Mouse (Mus musculus) erythroblast, embryonic 14.5 days (primary cell): Measurements from ENCODE around the gene Shmt2. TPM values are rescaled to one million over a fixed set of nuclear protein-coding genes. Genes with fewer than 3 reads are reported as not detected.

Source experiments
- H3K27me3 ChIP-seq: 2 replicates; pipeline ENCODE4 v1.6.1; 2012; ENCODE audit warnings: inconsistent platforms; ENCODE audit not compliant: control insufficient read depth
- H3K36me3 ChIP-seq: 2 replicates; pipeline ENCODE4 v1.6.1; 2012; ENCODE audit warnings: mild to moderate bottlenecking, inconsistent platforms; ENCODE audit not compliant: control insufficient read depth
- H3K4me1 ChIP-seq: 2 replicates; pipeline ENCODE4 v1.6.1; 2012; ENCODE audit warnings: inconsistent platforms; ENCODE audit not compliant: control insufficient read depth
- H3K4me3 ChIP-seq: replicated peaks from 2 replicates; pipeline ENCODE3; 2012; ENCODE audit warnings: moderate library complexity, mild to moderate bottlenecking, inconsistent platforms
- H3K9me3 ChIP-seq: 2 replicates; pipeline ENCODE4 v1.6.1; 2012; ENCODE audit warnings: low read length, inconsistent platforms, mixed read lengths; ENCODE audit not compliant: control insufficient read depth
- GATA1 ChIP-seq: IDR thresholded peaks from 2 replicates; pipeline ENCODE4 v1.6.1; 2012; ENCODE audit warnings: low read length, inconsistent platforms, mixed read lengths
- TAL1 ChIP-seq: IDR thresholded peaks from 3 replicates; pipeline ENCODE4 v1.6.1; 2012; ENCODE audit warnings: low read length, inconsistent platforms, mixed read lengths
- polyA plus RNA-seq: library from polyadenylated mRNA; stranded (reverse); fragments of >175 nt; gene quantifications from 2 replicates; pipeline ENCODE4 v1.2.3, GENCODE M21; 2012

The Shmt2 gene
- polyA plus RNA-seq, 1 experiment, result 27.8 TPM

DNA sequence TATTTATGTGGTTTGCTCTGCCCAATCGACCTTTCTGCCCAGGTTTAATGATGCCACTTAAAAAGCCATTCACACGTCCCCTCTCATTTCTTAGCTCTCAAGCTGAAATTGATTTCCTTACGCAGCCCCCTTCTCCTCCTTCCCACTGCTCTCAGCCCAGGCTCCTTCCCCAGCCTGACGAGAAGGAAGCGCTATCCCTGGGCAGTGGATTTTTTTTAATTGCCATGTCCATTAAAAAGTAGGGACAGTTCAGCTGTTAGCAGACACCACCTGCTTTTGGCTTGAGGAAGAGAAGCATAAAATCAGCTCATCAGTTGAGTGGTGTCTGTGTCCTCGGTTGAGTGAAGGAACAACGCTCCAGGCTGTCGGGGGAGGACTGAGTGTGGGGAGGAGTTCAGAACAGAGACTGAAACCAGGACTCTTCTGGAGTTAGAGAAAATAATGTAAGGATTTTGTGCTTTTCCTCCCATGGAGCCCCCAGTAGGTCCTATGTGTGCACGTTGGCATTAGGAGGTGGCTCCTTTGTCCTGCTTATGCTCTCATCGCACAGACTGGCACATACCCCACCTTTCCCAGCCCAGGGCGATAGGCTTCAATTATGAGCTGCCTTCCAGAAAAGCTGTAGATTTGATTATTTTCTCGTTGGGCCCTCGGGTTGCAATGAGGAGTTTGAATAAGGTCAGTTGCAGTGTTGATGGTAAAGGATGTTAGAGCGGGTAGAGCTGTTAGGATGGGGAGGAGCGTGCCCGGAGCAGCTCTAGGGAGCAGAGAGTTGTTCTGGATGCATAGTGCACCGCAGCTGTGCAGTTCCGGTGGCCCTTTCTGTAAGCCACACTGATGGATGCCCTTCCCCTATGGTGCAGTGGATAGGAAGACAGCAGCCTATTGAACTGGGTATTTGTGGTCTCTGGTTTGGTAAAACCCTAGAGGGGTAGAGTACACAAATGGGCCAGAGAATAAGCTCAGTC, 31.8 kb downstream of the Shmt2 start:
- Histone ChIP-seq H3K36me3 (peaks cover 76% of the 10 kb centered on the region), H3K4me3 (no peak overlapping the region), H3K9me3 (peaks cover 7% of the 10 kb centered on the region), H3K27me3 (no peaks in the 10 kb centered on the region), H3K4me1 (no peaks in the 10 kb centered on the region)
- TF ChIP-seq GATA1 (no peak), TAL1 (no peak)

- peaks cover 80% of the 10 kb centered on the region for H3K36me3 ChIP-seq
- H3K4me3 ChIP-seq, result no peak overlapping the region
- TF ChIP-seq TAL1 (no peak), GATA1 (no peak)
- no peaks in the 10 kb centered on the region for H3K27me3 ChIP-seq
- no peaks in the 10 kb centered on the region for H3K4me1 ChIP-seq
- peaks cover 7% of the 10 kb centered on the region for H3K9me3 ChIP-seq
Observed at GRCm38 (mm10) chr10:127488856-127489255, 33.4 kb downstream of the Shmt2 start.

DNA sequence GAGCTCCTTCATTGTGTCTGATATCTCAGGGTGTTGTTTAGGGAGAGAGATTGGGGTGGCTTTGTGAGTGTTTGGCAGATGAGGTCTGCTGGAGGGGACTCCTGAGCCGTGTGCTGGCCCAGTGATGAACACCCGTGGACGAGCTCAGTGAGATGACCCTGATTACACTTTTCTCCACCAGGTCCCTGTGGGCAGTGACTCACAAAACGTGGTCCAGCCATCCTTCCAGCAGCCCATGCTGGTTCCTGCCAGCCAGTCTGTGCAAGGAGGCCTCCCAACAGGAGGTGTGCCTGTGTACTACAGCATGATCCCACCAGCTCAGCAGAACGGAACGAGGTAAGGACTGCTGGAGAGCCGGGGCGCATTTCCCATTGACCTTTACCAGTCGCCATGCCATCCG, 37.0 kb downstream of the Shmt2 start:
- H3K9me3 ChIP-seq, result no peaks in the 10 kb centered on the region
- H3K36me3 ChIP-seq, result peaks cover 63% of the 10 kb centered on the region
- no peaks in the 10 kb centered on the region for H3K4me1 ChIP-seq
- TF ChIP-seq TAL1 (no peak; the same call in 2 of the 3 replicates), GATA1 (no peak)
- no peak overlapping the region for H3K4me3 ChIP-seq
- H3K27me3 ChIP-seq, result no peaks in the 10 kb centered on the region

DNA sequence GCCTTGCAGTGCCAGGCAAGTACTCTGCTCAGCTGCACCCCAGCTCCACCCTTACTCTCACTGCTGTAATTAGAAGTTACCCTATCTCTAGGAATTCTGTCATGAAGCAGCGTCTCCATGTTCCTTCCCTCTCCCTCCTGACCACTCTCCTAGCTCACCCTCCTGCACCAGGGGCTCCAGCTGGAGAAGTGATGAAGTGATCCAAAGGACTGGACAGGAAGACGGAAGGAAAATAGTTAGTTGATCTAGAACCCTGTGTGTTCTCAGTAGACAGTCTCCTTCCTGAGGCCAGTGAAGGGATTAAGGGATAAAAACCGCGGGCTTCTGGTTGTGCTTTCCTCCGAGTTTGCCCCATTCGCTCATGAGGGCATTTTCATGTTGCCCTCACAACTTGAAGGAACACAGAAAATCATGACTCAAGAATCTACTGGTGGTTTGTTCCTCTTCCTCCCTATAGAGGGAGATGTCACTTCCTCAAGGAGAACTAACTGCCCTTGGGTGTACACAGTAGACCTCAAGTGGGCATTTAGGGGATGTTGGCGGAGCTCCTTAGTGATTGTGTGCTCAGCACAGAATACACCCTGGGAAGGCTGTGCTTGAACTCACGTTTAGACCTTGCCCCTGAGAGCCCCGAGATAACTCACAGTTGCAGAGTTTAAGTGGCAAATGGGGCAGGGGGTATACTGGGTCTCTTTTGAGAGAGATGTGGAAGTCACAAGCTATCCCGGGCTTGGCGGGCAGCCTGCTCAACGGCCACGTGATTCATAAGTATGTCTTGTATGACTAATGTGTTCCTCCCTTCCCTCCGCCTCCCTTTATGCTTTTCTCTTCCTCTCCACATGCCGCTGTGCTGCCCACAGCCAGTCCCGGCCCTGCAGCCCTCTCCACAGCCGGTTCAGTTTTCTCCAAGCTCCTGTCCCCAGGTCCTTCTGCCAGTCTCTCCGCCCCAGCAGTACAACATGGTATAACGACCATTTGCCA, 41.1 kb downstream of the Shmt2 start:
- H3K36me3 ChIP-seq, result peaks cover 56% of the 10 kb centered on the region

GRCm38 (mm10) chr10:127479131-127479530, 43.1 kb downstream of the Shmt2 start:
- no peaks in the 10 kb centered on the region for H3K27me3 ChIP-seq
- no peaks in the 10 kb centered on the region; the same call in 1 of the 2 replicates for H3K4me1 ChIP-seq
- H3K4me3 ChIP-seq, result no peak overlapping the region
- no peak for TF ChIP-seq TAL1
- peaks cover 50% of the 10 kb centered on the region for H3K36me3 ChIP-seq
- H3K9me3 ChIP-seq, result no peaks in the 10 kb centered on the region

More for the DNA sequence above, 41.1 kb downstream of the Shmt2 start:
- H3K9me3 ChIP-seq, result no peaks in the 10 kb centered on the region
- no peak overlapping the region for H3K4me3 ChIP-seq
- H3K4me1 ChIP-seq, result no peaks in the 10 kb centered on the region
- TF ChIP-seq TAL1 (no peak), GATA1 (no peak)
- H3K27me3 ChIP-seq, result no peaks in the 10 kb centered on the region

DNA sequence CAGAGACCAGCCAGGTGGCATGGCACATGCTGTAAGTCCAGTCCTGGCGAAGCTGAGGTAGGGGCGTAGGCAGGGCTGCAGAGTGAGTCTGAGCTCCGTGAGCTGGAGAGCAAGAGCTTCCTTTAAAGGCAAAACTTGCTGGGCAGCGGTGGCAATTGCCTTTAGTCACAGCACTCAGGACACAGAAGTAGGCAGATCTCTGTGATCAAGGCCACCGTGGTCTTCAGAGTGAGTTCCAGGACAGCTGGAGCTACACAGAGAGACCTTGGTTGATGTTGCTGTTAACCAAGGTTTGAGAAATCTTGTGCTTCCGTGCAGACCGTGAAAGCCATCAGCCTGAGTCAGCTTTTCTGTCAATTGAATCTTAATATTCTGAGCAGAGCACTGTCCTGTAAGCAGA, 44.9 kb downstream of the Shmt2 start:
- H3K4me3 ChIP-seq, result no peak overlapping the region
- H3K4me1 ChIP-seq, result no peaks in the 10 kb centered on the region; the same call in 1 of the 2 replicates
- H3K27me3 ChIP-seq, result no peaks in the 10 kb centered on the region
- H3K9me3 ChIP-seq, result no peaks in the 10 kb centered on the region
- TF ChIP-seq TAL1, result no peak
- no peak for TF ChIP-seq GATA1
- peaks cover 57% of the 10 kb centered on the region for H3K36me3 ChIP-seq

GRCm38 (mm10) chr10:127476541-127476940, 45.7 kb downstream of the Shmt2 start:
- Histone ChIP-seq H3K27me3 (no peaks in the 10 kb centered on the region), H3K4me1 (no peaks in the 10 kb centered on the region; the same call in 1 of the 2 replicates), H3K36me3 (peaks cover 58% of the 10 kb centered on the region), H3K4me3 (no peak overlapping the region), H3K9me3 (no peaks in the 10 kb centered on the region)
- no peak for TF ChIP-seq GATA1
- TF ChIP-seq TAL1, result no peak

- H3K9me3 ChIP-seq, result no peaks in the 10 kb centered on the region
- H3K4me1 ChIP-seq, result no peaks in the 10 kb centered on the region; the same call in 1 of the 2 replicates
- no peak for TF ChIP-seq TAL1
- TF ChIP-seq GATA1, result no peak
- peaks cover 50% of the 10 kb centered on the region for H3K36me3 ChIP-seq
- no peak overlapping the region for H3K4me3 ChIP-seq
- no peaks in the 10 kb centered on the region for H3K27me3 ChIP-seq
Observed at GRCm38 (mm10) chr10:127475175-127475574, 47.1 kb downstream of the Shmt2 start.
